Mouse (Mus musculus) midbrain, embryonic 14.5 days (tissue): Measurements from ENCODE around the gene Gsdma3. TPM values are rescaled to one million over a fixed set of nuclear protein-coding genes. Genes with fewer than 3 reads are reported as not detected.
"Not testable (repeated sequence)": the region's sequence is repeated elsewhere in the genome, so short reads cannot be mapped to it uniquely, and the experiment has no call there.

Experiments
- ATAC-seq: fragments of 200-750 bp; cut with Nextera tagmentation; 2 replicates; pipeline ENCODE4 v1.8.0; 2017; ENCODE audit warnings: moderate number of reproducible peaks, moderate library complexity; ENCODE audit not compliant: low FRiP score, low TSS enrichment
- DNase-seq: peaks from one replicate; pipeline ENCODE4 v3.0.0-alpha.2; 2015
- H3K27ac ChIP-seq: fragments of 300-500 bp; sonication (generic); replicated peaks from 2 replicates; pipeline ENCODE4 v1.5.1; 2014; ENCODE audit warnings: mild to moderate bottlenecking, low read depth, low read length, moderate library complexity
- H3K27me3 ChIP-seq: fragments of 300-500 bp; sonication (generic); 2 replicates; pipeline ENCODE4 v1.6.1; 2014; ENCODE audit warnings: low read length, control low read depth, mixed read lengths; ENCODE audit not compliant: control insufficient read depth, insufficient read depth
- H3K36me3 ChIP-seq: fragments of 300-500 bp; sonication (generic); 2 replicates; pipeline ENCODE4 v1.6.1; 2014; ENCODE audit warnings: low read length, control low read depth; ENCODE audit not compliant: control insufficient read depth, insufficient read depth
- H3K4me1 ChIP-seq: fragments of 300-500 bp; sonication (generic); 2 replicates; pipeline ENCODE4 v1.6.1; 2014; ENCODE audit warnings: mild to moderate bottlenecking, antibody characterized with exemption, low read length, control low read depth; ENCODE audit not compliant: control insufficient read depth, insufficient read depth
- H3K4me2 ChIP-seq: fragments of 300-500 bp; sonication (generic); 2 replicates; pipeline ENCODE4 v1.6.1; 2014; ENCODE audit warnings: mild to moderate bottlenecking, low read length, moderate library complexity
- H3K4me3 ChIP-seq: fragments of 300-500 bp; sonication (generic); replicated peaks from 2 replicates; pipeline ENCODE4 v1.5.1; 2014; ENCODE audit warnings: low read depth, low read length
- H3K9ac ChIP-seq: fragments of 300-500 bp; sonication (generic); replicated peaks from 2 replicates; pipeline ENCODE4 v1.6.1; 2014; ENCODE audit warnings: mild to moderate bottlenecking, low read length, moderate library complexity
- H3K9me3 ChIP-seq: fragments of 300-500 bp; sonication (generic); 2 replicates; pipeline ENCODE4 v1.6.1; 2016; ENCODE audit warnings: low read length, control low read depth, mixed read lengths; ENCODE audit not compliant: control insufficient read depth
- WGBS: fragments of 180-500 bp; shearing (Covaris S2); extraction: QIAGEN DNeasy Blood & Tissue Kit; methylation state at CpG from one replicate; pipeline ENCODE4 v1.1.7; 2014; 5-methylcytosine and 5-hydroxymethylcytosine counted together
- polyA plus RNA-seq: library from polyadenylated mRNA; unstranded; fragments of >200 nt; fragmentation: Nextera tagmentation; extraction: Ambion mirVana; gene quantifications from 2 replicates; pipeline ENCODE4 v1.2.1, GENCODE M21; 2014

Gsdma3 gene
- polyA plus RNA-seq, 1 experiment from 2014 or later = not detected

DNA sequence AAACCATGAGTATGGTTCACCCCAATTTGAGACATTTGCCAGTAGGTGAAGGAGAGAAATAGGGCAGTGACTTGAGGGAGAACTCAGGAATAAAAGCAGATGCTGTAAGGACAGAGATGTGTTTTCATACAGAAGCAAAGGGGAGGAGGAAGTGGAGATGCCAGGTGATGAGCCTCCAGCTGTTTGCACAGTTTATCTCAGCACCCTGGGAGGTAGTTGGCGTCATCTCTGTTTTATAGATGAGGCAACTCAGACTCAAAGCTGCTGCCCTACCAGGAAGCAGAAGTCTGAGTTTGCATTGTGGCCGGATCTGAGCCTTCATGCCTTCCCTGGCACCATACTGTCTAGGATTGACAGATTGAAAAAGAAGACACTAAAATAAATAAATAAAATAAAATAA is 42.8 kb downstream of the Gsdma3 start:
- Histone ChIP-seq H3K27ac (no peak overlapping the region), H3K4me2 (no peak overlapping the region), H3K36me3 (no peaks in the 10 kb centered on the region), H3K4me3 (no peak overlapping the region), H3K4me1 (no peaks in the 10 kb centered on the region), H3K9me3 (no peaks in the 10 kb centered on the region), H3K9ac (no peak overlapping the region), H3K27me3 (no peaks in the 10 kb centered on the region)
- DNase-seq (no peak), ATAC-seq (no peak)
- WGBS = 74% methylated on average over 2 of the region's 2 CpGs

- no peak overlapping the region for H3K27ac ChIP-seq
These were observed 45.2 kb downstream of the Gsdma3 start for GRCm38 (mm10) chr11:98671284-98671815.

GRCm38 (mm10) chr11:98671857-98672256 is 45.7 kb downstream of the Gsdma3 start:
- 58% methylated on average over 5 of the region's 5 CpGs for WGBS
- H3K4me3 ChIP-seq = no peak overlapping the region
- H3K4me2 ChIP-seq = no peak overlapping the region
- no peaks in the 10 kb centered on the region for H3K27me3 ChIP-seq
- DNase-seq (no peak), ATAC-seq (no peak)
- no peaks in the 10 kb centered on the region for H3K4me1 ChIP-seq
- no peaks in the 10 kb centered on the region for H3K9me3 ChIP-seq
- H3K36me3 ChIP-seq = no peaks in the 10 kb centered on the region
- H3K9ac ChIP-seq = no peak overlapping the region
- no peak overlapping the region for H3K27ac ChIP-seq

More at GRCm38 (mm10) chr11:98671284-98671815, 45.2 kb downstream of the Gsdma3 start:
- H3K9me3 ChIP-seq = no peaks in the 10 kb centered on the region
- no peak for ATAC-seq
- H3K4me2 ChIP-seq = no peak overlapping the region
- no peaks in the 10 kb centered on the region for H3K4me1 ChIP-seq
- 72% methylated on average over 3 of the region's 3 CpGs for WGBS
- H3K27me3 ChIP-seq = no peaks in the 10 kb centered on the region
- H3K9ac ChIP-seq = no peak overlapping the region
- no peaks in the 10 kb centered on the region for H3K36me3 ChIP-seq
- DNase-seq = no peak
- no peak overlapping the region for H3K4me3 ChIP-seq

DNA sequence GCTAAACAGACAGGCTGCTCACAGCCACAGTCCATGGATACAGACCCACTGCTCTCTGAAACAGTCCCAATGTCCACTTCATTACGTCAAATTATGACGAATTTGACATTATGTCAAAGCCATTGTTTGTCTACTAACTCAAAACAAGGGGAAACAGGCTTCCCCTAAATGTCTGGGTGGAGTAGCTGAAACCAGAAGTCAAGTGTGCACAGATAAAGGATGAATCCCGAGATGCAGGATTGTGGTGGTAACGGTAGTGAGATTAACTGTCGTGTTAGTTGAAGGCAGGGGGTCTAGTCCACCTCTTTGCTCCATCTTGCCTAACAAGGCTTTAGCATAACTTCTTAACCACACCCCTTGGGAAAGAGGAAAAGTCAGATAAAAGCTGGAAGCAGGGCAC is 46.3 kb downstream of the Gsdma3 start:
- Histone ChIP-seq H3K4me2 (no peak overlapping the region), H3K27me3 (no peaks in the 10 kb centered on the region), H3K9me3 (no peaks in the 10 kb centered on the region), H3K9ac (no peak overlapping the region), H3K27ac (no peak overlapping the region), H3K36me3 (no peaks in the 10 kb centered on the region), H3K4me1 (no peaks in the 10 kb centered on the region), H3K4me3 (no peak overlapping the region)
- DNase-seq (no peak), ATAC-seq (no peak)
- 88% methylated on average over 5 of the region's 5 CpGs for WGBS

DNA sequence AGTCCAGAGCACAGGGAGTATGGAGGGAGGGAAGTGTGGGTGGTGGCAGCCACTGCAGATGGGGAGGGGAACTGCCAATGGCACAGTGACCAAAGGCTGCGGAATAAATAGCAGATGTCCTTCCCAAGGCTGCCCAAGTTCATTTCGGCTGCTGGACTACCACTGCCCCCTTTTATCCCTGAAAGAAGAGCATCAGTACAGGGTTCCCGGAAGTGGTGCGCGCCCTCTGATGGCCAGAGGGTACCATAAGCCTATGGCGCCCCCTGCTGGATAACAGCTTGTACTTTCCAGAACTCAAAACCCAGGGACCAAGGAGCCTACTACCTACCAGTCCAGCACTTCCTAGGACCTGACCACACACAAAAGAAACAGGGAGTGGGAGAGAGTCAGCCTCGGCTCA is 47.0 kb downstream of the Gsdma3 start:
- not testable (repeated sequence) for H3K9me3 ChIP-seq, ATAC-seq, H3K36me3 ChIP-seq, H3K4me2 ChIP-seq, H3K4me3 ChIP-seq, H3K4me1 ChIP-seq, H3K27ac ChIP-seq, H3K9ac ChIP-seq, H3K27me3 ChIP-seq
- peak; percentile 68 for DNase-seq
- 6% methylated on average over 6 of the region's 7 CpGs for WGBS

DNA sequence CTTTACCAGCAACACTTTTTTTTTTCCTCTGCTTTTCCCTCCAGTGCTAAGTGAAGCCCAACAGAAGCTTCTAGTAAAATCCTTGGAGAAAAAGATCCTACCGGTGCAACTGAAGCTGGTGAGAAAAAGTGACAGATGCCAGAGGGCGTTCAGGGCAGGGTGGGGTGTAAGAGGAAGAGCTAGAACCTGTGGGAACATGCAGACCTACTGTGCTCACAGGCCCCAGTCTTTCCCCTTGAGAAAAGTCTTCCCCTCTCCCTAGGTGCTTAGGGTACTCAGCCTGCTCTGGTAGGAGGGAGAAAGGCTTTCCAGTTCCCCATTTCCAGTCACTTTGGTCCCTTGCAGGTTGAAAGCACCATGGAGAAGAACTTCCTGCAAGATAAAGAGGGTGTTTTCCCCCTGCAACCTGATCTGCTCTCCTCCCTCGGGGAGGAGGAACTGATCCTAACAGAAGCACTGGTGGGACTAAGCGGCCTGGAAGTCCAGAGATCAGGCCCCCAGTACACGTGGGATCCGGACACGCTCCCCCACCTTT is 49.7 kb downstream of the Gsdma3 start:
- WGBS = 47% methylated on average over 7 of the region's 7 CpGs
- H3K9me3 ChIP-seq = no peaks in the 10 kb centered on the region
- H3K27me3 ChIP-seq = no peaks in the 10 kb centered on the region
- no peak overlapping the region for H3K4me3 ChIP-seq
- ATAC-seq = no peak
- no peaks in the 10 kb centered on the region for H3K4me1 ChIP-seq
- H3K36me3 ChIP-seq = no peaks in the 10 kb centered on the region
- no peak for DNase-seq
- H3K9ac ChIP-seq = no peak overlapping the region
- no peak overlapping the region for H3K4me2 ChIP-seq
- H3K27ac ChIP-seq = no peak overlapping the region

- ATAC-seq = no peak
- H3K9me3 ChIP-seq = no peaks in the 10 kb centered on the region
- H3K4me2 ChIP-seq = no peak overlapping the region
- H3K27me3 ChIP-seq = no peaks in the 10 kb centered on the region
- WGBS = 100% methylated on average over 1 of the region's 1 CpGs
- 0 out of 2 replicates have a peak, but pooled peaks cover under 1% of the 10 kb centered on the region for H3K36me3 ChIP-seq
- H3K27ac ChIP-seq = no peak overlapping the region
- no peak for DNase-seq
- H3K9ac ChIP-seq = no peak overlapping the region
- no peak overlapping the region for H3K4me3 ChIP-seq
- H3K4me1 ChIP-seq = peaks cover 7% of the 10 kb centered on the region
These were observed 53.9 kb downstream of the Gsdma3 start for GRCm38 (mm10) chr11:98680023-98680422.

- DNase-seq, H3K4me2 ChIP-seq, H3K27me3 ChIP-seq, H3K4me1 ChIP-seq, H3K36me3 ChIP-seq, H3K27ac ChIP-seq, H3K9ac ChIP-seq, H3K4me3 ChIP-seq, H3K9me3 ChIP-seq, ATAC-seq: not testable (repeated sequence)
- WGBS = 82% methylated on average over 4 of the region's 4 CpGs
These were observed 54.4 kb downstream of the Gsdma3 start for GRCm38 (mm10) chr11:98680595-98680994.

DNA sequence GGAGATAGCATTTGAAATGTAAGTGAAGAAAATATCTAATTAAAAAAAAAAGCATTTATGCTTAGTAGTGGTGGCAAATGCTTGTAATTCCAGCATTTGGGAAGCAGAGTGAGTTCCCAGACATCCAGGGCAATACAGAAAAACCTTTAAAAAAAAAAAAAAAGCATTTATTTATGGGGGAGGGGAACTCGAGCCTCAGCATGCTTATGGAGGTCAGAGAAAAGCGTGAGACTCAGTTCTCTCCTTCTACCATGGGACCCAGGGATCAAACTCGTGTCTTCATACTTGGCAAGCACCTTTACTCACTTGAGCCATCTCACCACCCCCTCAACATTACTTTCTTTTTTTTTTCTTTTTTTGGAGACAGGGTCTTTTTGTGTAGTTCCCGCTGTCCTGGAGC is 55.0 kb downstream of the Gsdma3 start:
- Histone ChIP-seq H3K27ac (no peak overlapping the region), H3K4me1 (peaks cover 7% of the 10 kb centered on the region), H3K4me3 (no peak overlapping the region), H3K4me2 (no peak overlapping the region; the same call in 1 of the 2 replicates), H3K27me3 (no peaks in the 10 kb centered on the region), H3K9me3 (no peaks in the 10 kb centered on the region), H3K9ac (no peak overlapping the region), H3K36me3 (peaks cover 11% of the 10 kb centered on the region)
- DNase-seq = no peak
- 75% methylated on average over 4 of the region's 4 CpGs for WGBS
- ATAC-seq = no peak
